9 mouse cellular contexts compared by ENCODE assay signal in the genomic region with DNA sequence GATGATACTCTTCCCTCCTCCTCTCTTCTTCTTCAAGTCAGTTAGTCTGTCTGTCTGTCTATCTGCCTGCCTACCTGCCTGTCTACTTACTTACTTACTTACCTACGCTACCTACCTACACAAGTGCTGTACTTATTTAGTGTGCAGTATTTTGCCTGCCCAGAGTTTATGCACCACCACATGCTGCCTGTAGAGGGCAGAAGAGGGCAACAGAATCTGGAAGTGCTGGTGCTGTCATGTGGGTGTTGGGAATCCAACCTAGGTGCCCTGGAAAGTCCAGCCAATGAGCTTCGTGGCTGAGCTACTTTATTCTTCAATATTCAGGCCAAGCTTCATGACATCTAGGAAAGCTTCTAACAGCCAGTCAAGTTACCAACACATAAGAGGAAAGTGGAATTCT. TPM values are rescaled to one million over a fixed set of nuclear protein-coding genes. Genes with fewer than 3 reads are reported as not detected.
A peak's percentile ranks its signal among the peaks of the same experiment; 100 is the strongest.
DNase-seq lines count a peak whose midpoint lies in the region; ATAC-seq and TF ChIP-seq lines count a peak whose summit lies in the region.
"Had no signal": no experiment of that assay in that cellular context is flagged by ENCODE, and none has a peak within 500 bp of the region (broad histone marks: within the 10 kb centered on the region; RNA-seq: fewer than 3 reads in every experiment).

No protein-coding gene starts in this region.

- H3K4me1 ChIP-seq in cortical plate, adult 2 months (ENCODE audit: control insufficient read depth, insufficient read depth, low read length) = no peaks in the 10 kb centered on the region
- H3K4me1 ChIP-seq in midbrain, embryonic 16.5 days (ENCODE audit: control insufficient read depth, insufficient read depth, low read length) = no peaks in the 10 kb centered on the region

- no peak for DNase-seq in left cerebral cortex, adult 2 months (ENCODE audit: extremely low spot score in 1 of 2, low spot score in 2 of 2)
- DNase-seq in left cerebral cortex, postnatal 10 days (ENCODE audit: extremely low spot score in 1 of 2, low spot score in 2 of 2) = no peak
- no peak for DNase-seq in Patski (ENCODE audit: low read depth, low spot score)
- peak; percentile 81 for DNase-seq in lung, postnatal 36 days
- DNase-seq in thymus, postnatal 14 days = peak; percentile 59

- in situ Hi-C loops in Patski (cut with MboI; ENCODE audit: low pct_unique_long_range_greater_than_20kb) = no loop called here

- H3K36me3 ChIP-seq in midbrain, embryonic 16.5 days (ENCODE audit: control insufficient read depth, insufficient read depth, low read length) = peaks cover 20% of the 10 kb centered on the region

- peak; percentile 71 for TF ChIP-seq CTCF in left cerebral cortex, adult 2 months (IDR thresholded peaks at IDR 0.05)
- peak; percentile 84 for TF ChIP-seq CTCF in Patski (IDR thresholded peaks at IDR 0.05)
- TF ChIP-seq CTCF in cortical plate, adult 2 months (IDR thresholded peaks at IDR 0.05; ENCODE audit: extremely low read depth, insufficient read depth, low read length) = peak; percentile 73

- intact Hi-C loops in left cerebral cortex, adult 2 months (cut with DNase I) = no loop called here
- intact Hi-C loops in left cerebral cortex, postnatal 10 days (cut with DNase I) = no loop called here

- no peaks in the 10 kb centered on the region for H3K27me3 ChIP-seq in Patski
- H3K27me3 ChIP-seq in midbrain, embryonic 16.5 days (ENCODE audit: control insufficient read depth, insufficient read depth, low read depth, low read length) = no peaks in the 10 kb centered on the region

- no peak overlapping the region for H3K9ac ChIP-seq in midbrain, embryonic 16.5 days (ENCODE audit: low read depth, low read length)

- TF ChIP-seq POLR2A in cortical plate, adult 2 months (IDR thresholded peaks at IDR 0.05; ENCODE audit: extremely low read depth, insufficient read depth, low read length) = no peak

- POLR2A ChIA-PET in Patski (lab: Charles Lee) = interaction anchor here (1.5 kb wide), 1 partner anchor 13 kb away, joined by 4 read pairs; a partner anchor contains a TSS

- WGBS in midbrain, embryonic 16.5 days = 91% methylated on average over 2 of the region's 2 CpGs

- H3K4me2 ChIP-seq in midbrain, embryonic 16.5 days (ENCODE audit: low read length) = no peak overlapping the region

- CTCF ChIA-PET in Patski (lab: Charles Lee) = interaction anchor here (0.6 to 2.7 kb wide), 11 partner anchors 10 to 189 kb away, joined by 3 to 18 read pairs (median 5); a partner anchor contains a TSS

- no peak for ATAC-seq in Patski
- ATAC-seq in inflammation-experienced regulatory T-cells, adult 6 months = peak; percentile 76
- ATAC-seq in midbrain, embryonic 16.5 days = no peak

- H3K27ac ChIP-seq in left cerebral cortex, adult 2 months = no peak overlapping the region
- no peak overlapping the region for H3K27ac ChIP-seq in cortical plate, adult 2 months (ENCODE audit: insufficient read depth, low read length)
- no peak overlapping the region for H3K27ac ChIP-seq in midbrain, embryonic 16.5 days (ENCODE audit: low read length)

- no peak overlapping the region for H3K4me3 ChIP-seq in left cerebral cortex, adult 2 months
- no peak overlapping the region for H3K4me3 ChIP-seq in cortical plate, adult 2 months (ENCODE audit: insufficient read depth, low read length)
- H3K4me3 ChIP-seq in midbrain, embryonic 16.5 days (ENCODE audit: low read depth, low read length) = no peak overlapping the region

- no peaks in the 10 kb centered on the region for H3K9me3 ChIP-seq in midbrain, embryonic 16.5 days (replicated peaks; ENCODE audit: control insufficient read depth, low read length, poor library complexity, severe bottlenecking)

RNA-seq across cellular contexts. Expression of a gene that starts 12.3 kb away (rescaled TPM):
- 100 to 1,000 TPM; 325 to 334 TPM for total RNA-seq in left cerebral cortex, adult 2 months (2021)
- total RNA-seq in left cerebral cortex, postnatal 10 days (2021) = 100 to 1,000 TPM; 216 to 224 TPM
- 1,080 TPM for polyA plus RNA-seq in Patski (2021)
- polyA plus RNA-seq in cortical plate, adult 2 months (2012; rRNA removed) = 184 and 215 TPM in 2 replicates
- 100 to 1,000 TPM; 576 to 769 (median 638) TPM for polyA plus RNA-seq in inflammation-experienced regulatory T-cells, adult 6 months (2017; shearing (Covaris generic))
- polyA plus RNA-seq in midbrain, embryonic 16.5 days (2015; fragmentation: Nextera tagmentation; extraction: Ambion mirVana) = 420 and 450 TPM in 2 replicates

RNA-seq across cellular contexts. Expression of a gene that starts 15.6 kb away (rescaled TPM):
- 10 to 100 TPM; 32.0 to 34.4 TPM for total RNA-seq in left cerebral cortex, adult 2 months (2021)
- 10 to 100 TPM; 22.3 to 32.6 TPM for total RNA-seq in left cerebral cortex, postnatal 10 days (2021)
- 47.9 TPM for polyA plus RNA-seq in Patski (2021)
- 37.1 and 38.2 TPM in 2 replicates for polyA plus RNA-seq in cortical plate, adult 2 months (2012; rRNA removed)
- 10 to 100 TPM; 53.6 to 62.6 (median 58.1) TPM for polyA plus RNA-seq in inflammation-experienced regulatory T-cells, adult 6 months (2017; shearing (Covaris generic))
- polyA plus RNA-seq in midbrain, embryonic 16.5 days (2015; fragmentation: Nextera tagmentation; extraction: Ambion mirVana) = 24.5 and 27.4 TPM in 2 replicates

RNA-seq across cellular contexts. Expression of a gene that starts 29.1 kb away (rescaled TPM):
- 100 to 1,000 TPM in 1 of 2 experiments, 10 to 100 TPM in 1; 99.1 to 101 TPM for total RNA-seq in left cerebral cortex, adult 2 months (2021)
- total RNA-seq in left cerebral cortex, postnatal 10 days (2021) = 100 to 1,000 TPM; 109 to 115 TPM
- 54.8 TPM for polyA plus RNA-seq in Patski (2021)
- polyA plus RNA-seq in cortical plate, adult 2 months (2012; rRNA removed) = 42.0 and 43.2 TPM in 2 replicates
- 10 to 100 TPM; 45.5 to 69.9 (median 60.5) TPM for polyA plus RNA-seq in inflammation-experienced regulatory T-cells, adult 6 months (2017; shearing (Covaris generic))
- 107 and 113 TPM in 2 replicates for polyA plus RNA-seq in midbrain, embryonic 16.5 days (2015; fragmentation: Nextera tagmentation; extraction: Ambion mirVana)

RNA-seq across cellular contexts. Expression of a gene that starts 42.0 kb away (rescaled TPM):
- 100 to 1,000 TPM in 1 of 2 experiments, 10 to 100 TPM in 1; 86.8 to 100 TPM for total RNA-seq in left cerebral cortex, adult 2 months (2021)
- total RNA-seq in left cerebral cortex, postnatal 10 days (2021) = 100 to 1,000 TPM in 1 of 2 experiments, 10 to 100 TPM in 1; 97.1 to 103 TPM
- polyA plus RNA-seq in Patski (2021) = 62.6 TPM
- polyA plus RNA-seq in cortical plate, adult 2 months (2012; rRNA removed) = 83.2 and 83.8 TPM in 2 replicates
- 10 to 100 TPM; 62.7 to 77.2 (median 72.8) TPM for polyA plus RNA-seq in inflammation-experienced regulatory T-cells, adult 6 months (2017; shearing (Covaris generic))
- 102 and 106 TPM in 2 replicates for polyA plus RNA-seq in midbrain, embryonic 16.5 days (2015; fragmentation: Nextera tagmentation; extraction: Ambion mirVana)

RNA-seq across cellular contexts. Expression of a gene that starts 48.7 kb away (rescaled TPM):
- under 1 TPM in 1 of 2 experiments, not detected in 1; 0.27 TPM for total RNA-seq in left cerebral cortex, adult 2 months (2021)
- total RNA-seq in left cerebral cortex, postnatal 10 days (2021) = under 1 TPM in 1 of 2 experiments, not detected in 1; 0.20 TPM
- 0.10 TPM for polyA plus RNA-seq in Patski (2021)
- not detected in 2 replicates for polyA plus RNA-seq in cortical plate, adult 2 months (2012; rRNA removed)
- polyA plus RNA-seq in inflammation-experienced regulatory T-cells, adult 6 months (2017; shearing (Covaris generic)) = not detected
- not detected in 2 replicates for polyA plus RNA-seq in midbrain, embryonic 16.5 days (2015; fragmentation: Nextera tagmentation; extraction: Ambion mirVana)
- total RNA-seq: gastrocnemius, postnatal 36 days had no signal

Comparison
In these comparisons a context has a peak if more than half of its experiments do, and no peak if none do; other contexts are left out.
1. DNase-seq: peak in lung, postnatal 36 days (single experiment) and thymus, postnatal 14 days (single experiment); none in left cerebral cortex, adult 2 months (0 of 2), left cerebral cortex, postnatal 10 days (0 of 2) and Patski (single experiment).
2. Peak in every context shown above with its lines, with median percentiles within 50 percentile points of each other: CTCF ChIP-seq.